Mouse (Mus musculus) testis, adult 2 months (tissue): ENCODE data around the gene Kcnmb1. TPM values are rescaled to one million over a fixed set of nuclear protein-coding genes. Genes with fewer than 3 reads are reported as not detected.
A peak's percentile ranks its signal among the peaks of the same experiment; 100 is the strongest.

Source experiments
- H3K27ac ChIP-seq: fragments of 200-500 bp; 2 replicates; pipeline ENCODE4 v1.5.1; 2012; ENCODE audit warnings: low read depth, low read length; ENCODE audit not compliant: control insufficient read depth, insufficient read depth
- H3K27me3 ChIP-seq: fragments of 200-500 bp; 2 replicates; pipeline ENCODE4 v1.6.1; 2012; ENCODE audit warnings: mild to moderate bottlenecking, low read length, moderate library complexity; ENCODE audit not compliant: control insufficient read depth, insufficient read depth
- H3K36me3 ChIP-seq: fragments of 200-500 bp; 2 replicates; pipeline ENCODE4 v1.6.1; 2012; ENCODE audit warnings: mild to moderate bottlenecking, low read length; ENCODE audit not compliant: control insufficient read depth, insufficient read depth
- H3K4me1 ChIP-seq: fragments of 200-500 bp; 2 replicates; pipeline ENCODE4 v1.6.1; 2012; ENCODE audit warnings: low read length; ENCODE audit not compliant: control insufficient read depth, insufficient read depth
- H3K4me3 ChIP-seq: fragments of 200-500 bp; 2 replicates; pipeline ENCODE4 v1.5.1; 2012; ENCODE audit warnings: low read depth, mild to moderate bottlenecking, low read length, moderate library complexity, mixed read lengths; ENCODE audit not compliant: control insufficient read depth
- CTCF ChIP-seq: fragments of 200-500 bp; IDR thresholded peaks from 2 replicates; pipeline ENCODE4 v1.5.1; 2012; ENCODE audit warnings: low read depth, mild to moderate bottlenecking, inconsistent platforms, low read length, moderate library complexity; ENCODE audit not compliant: control insufficient read depth, insufficient read depth, insufficient replicate concordance
- POLR2A ChIP-seq: fragments of 200-500 bp; IDR thresholded peaks from 2 replicates; pipeline ENCODE4 v1.6.1; 2012; ENCODE audit warnings: low read depth, mild to moderate bottlenecking, inconsistent platforms, low read length, moderate library complexity; ENCODE audit not compliant: control insufficient read depth
- polyA plus RNA-seq: library from polyadenylated mRNA; depleted of rRNA; stranded (reverse); fragments of >200 nt; gene quantifications from 2 replicates; pipeline ENCODE4 v1.2.3, GENCODE M21; 2012

Kcnmb1 gene
- polyA plus RNA-seq, 1 experiment, result 0.20 TPM

GRCm38 (mm10) chr11:33975121-33975520 lies 12.3 kb downstream of the Kcnmb1 start:
- H3K4me1 ChIP-seq, result no peaks in the 10 kb centered on the region
- no peaks in the 10 kb centered on the region for H3K36me3 ChIP-seq
- no peak overlapping the region for H3K4me3 ChIP-seq
- H3K27me3 ChIP-seq, result no peaks in the 10 kb centered on the region
- no peak overlapping the region for H3K27ac ChIP-seq
- TF ChIP-seq CTCF (no peak), POLR2A (no peak)

DNA sequence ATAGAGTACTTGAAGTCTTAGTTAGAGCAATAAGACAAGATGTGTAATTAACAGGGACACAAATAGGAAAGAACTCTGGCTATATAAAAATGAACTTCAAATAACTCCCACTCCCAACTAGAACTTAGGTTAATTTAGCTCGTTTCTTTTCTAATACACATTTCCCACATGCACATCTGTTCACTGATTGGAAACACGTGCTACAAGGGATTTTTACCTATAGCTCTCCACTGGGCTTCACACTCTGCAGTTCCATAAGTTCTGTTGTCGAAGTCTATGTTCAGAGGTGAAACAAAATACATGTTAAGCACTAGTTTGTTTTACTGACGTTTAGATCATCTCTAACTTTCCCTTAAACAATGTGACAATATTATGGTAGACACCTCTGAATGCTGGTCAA lies 17.3 kb downstream of the Kcnmb1 start:
- TF ChIP-seq POLR2A (no peak), CTCF (no peak)
- Histone ChIP-seq H3K27me3 (no peaks in the 10 kb centered on the region), H3K4me3 (no peak overlapping the region), H3K36me3 (no peaks in the 10 kb centered on the region), H3K4me1 (no peaks in the 10 kb centered on the region; the same call in 1 of the 2 replicates), H3K27ac (no peak overlapping the region)

GRCm38 (mm10) chr11:33986525-33986924 lies 23.7 kb downstream of the Kcnmb1 start:
- Histone ChIP-seq H3K4me1 (no peaks in the 10 kb centered on the region; the same call in 1 of the 2 replicates), H3K4me3 (no peak overlapping the region), H3K27ac (no peak overlapping the region), H3K27me3 (no peaks in the 10 kb centered on the region), H3K36me3 (no peaks in the 10 kb centered on the region)
- TF ChIP-seq CTCF (no peak), POLR2A (no peak)

DNA sequence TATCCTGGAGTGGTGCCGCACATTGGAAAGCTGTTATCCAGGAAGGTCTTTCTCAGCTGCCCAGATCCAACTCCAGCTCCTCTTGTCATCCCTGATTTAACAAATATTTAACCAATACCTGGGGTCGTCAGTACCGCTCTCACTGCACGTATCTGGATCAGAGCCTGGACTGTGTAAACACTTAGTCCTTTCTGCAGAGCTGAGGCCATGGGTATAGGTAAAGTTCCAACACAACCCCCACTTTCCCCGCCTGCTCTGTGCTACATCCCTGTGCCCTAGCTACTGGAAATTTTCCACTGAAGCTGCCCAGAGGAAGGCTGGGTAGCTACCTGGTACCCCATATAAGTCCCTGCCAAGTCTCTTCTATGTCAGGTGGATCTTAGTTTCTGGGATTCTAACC lies 27.2 kb downstream of the Kcnmb1 start:
- Histone ChIP-seq H3K4me1 (peaks cover 5% of the 10 kb centered on the region), H3K36me3 (no peaks in the 10 kb centered on the region), H3K27ac (no peak overlapping the region), H3K4me3 (no peak overlapping the region), H3K27me3 (no peaks in the 10 kb centered on the region)
- no peak for TF ChIP-seq POLR2A
- no peak for TF ChIP-seq CTCF

DNA sequence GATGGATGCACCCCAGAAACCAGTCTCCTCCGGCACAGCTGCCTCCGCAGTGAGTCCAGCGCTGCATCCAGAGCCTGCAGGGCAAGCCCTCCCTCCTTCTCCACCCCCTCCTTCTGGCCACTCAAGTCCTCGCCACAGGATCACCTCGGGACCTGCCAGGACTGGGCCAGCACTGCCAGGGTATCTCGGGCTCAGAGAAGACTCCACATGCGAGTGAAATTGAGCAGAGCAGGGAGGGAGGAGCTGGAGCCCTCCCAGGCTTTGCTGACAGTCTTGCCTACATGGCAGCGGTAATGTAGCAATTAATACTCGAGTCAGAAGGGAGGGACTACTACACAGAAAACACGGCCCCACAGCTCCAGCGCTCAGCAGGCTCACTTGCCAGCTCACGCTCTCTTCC lies 30.1 kb downstream of the Kcnmb1 start, which contains the start of gene Kcnip1:
TSS of gene Kcnip1 (minus strand) at position 215 of the 400 bp plus-strand sequence.
- peak within 1 kb of the TSS; percentile 26 for H3K4me3 ChIP-seq
- no peak within 1 kb of the TSS for H3K27ac ChIP-seq

GRCm38 (mm10) chr11:33993496-33993895 lies 30.7 kb downstream of the Kcnmb1 start:
- TF ChIP-seq POLR2A (no peak), CTCF (no peak)
- Histone ChIP-seq H3K4me3 (no peak overlapping the region), H3K4me1 (peaks cover 5% of the 10 kb centered on the region), H3K27ac (no peak overlapping the region), H3K27me3 (no peaks in the 10 kb centered on the region), H3K36me3 (no peaks in the 10 kb centered on the region)

More for the DNA sequence above, 30.1 kb downstream of the Kcnmb1 start, which contains the start of gene Kcnip1:
- TF ChIP-seq POLR2A, result no peak
- TF ChIP-seq CTCF, result no peak
- Histone ChIP-seq H3K27me3 (no peaks in the 10 kb centered on the region), H3K4me1 (peaks cover 5% of the 10 kb centered on the region), H3K36me3 (no peaks in the 10 kb centered on the region)

DNA sequence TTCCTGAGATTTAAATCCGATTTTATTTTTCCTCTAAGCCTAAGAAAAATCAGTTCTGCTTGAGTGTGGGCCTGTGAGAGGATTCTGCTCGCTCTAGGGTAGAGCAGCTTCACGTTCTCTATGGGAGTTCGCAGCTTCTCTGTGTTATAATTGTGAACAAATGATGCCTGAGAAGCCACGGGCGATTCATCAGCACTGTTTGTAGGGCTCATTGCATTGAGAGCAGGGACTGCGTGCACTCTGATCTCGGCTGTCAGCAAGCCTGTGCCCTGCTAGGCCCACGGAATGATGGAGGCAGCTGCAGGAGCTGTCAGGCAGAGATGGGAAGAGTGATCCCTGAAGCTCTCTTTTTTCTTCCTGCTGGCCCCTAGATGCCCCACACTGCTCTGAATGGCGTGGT lies 35.4 kb downstream of the Kcnmb1 start:
- no peaks in the 10 kb centered on the region for H3K36me3 ChIP-seq
- no peak overlapping the region for H3K4me3 ChIP-seq
- H3K27ac ChIP-seq, result no peak overlapping the region
- no peaks in the 10 kb centered on the region for H3K27me3 ChIP-seq
- H3K4me1 ChIP-seq, result peaks cover 5% of the 10 kb centered on the region
- TF ChIP-seq POLR2A (no peak), CTCF (no peak)

DNA sequence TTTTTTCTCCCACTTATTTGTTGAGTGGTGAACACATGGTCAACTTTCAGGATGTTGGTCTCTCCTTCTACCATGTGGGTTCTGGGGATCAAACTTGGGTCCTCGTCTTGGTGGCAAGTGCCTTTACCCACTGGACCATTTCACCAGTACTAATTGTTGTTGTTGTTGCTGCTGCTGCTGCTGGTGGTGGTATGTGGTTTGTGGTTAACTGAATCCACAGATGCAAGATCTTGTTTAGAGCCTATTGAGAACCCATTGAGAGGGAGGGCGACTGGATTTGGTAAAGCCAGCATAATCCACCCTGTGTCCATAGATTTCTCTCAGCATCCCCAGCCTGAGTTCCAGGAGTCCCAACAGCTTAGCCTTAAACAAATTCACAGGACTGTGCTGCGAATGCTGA lies 37.6 kb downstream of the Kcnmb1 start:
- Histone ChIP-seq H3K4me3 (no peak overlapping the region), H3K27me3 (no peaks in the 10 kb centered on the region), H3K27ac (no peak overlapping the region), H3K36me3 (no peaks in the 10 kb centered on the region), H3K4me1 (peaks cover 4% of the 10 kb centered on the region; the same call in 1 of the 2 replicates)
- TF ChIP-seq CTCF (no peak), POLR2A (no peak)
